Mouse (Mus musculus) cortical plate, adult 2 months (tissue): Measurements from ENCODE around the gene Txnrd1. TPM values are rescaled to one million over a fixed set of nuclear protein-coding genes. Genes with fewer than 3 reads are reported as not detected.

ENCODE experiments used
- H3K27ac ChIP-seq: fragments of 200-500 bp; 2 replicates; pipeline ENCODE4 v1.5.1; 2012; ENCODE audit warnings: low read length, control low read depth, inconsistent platforms; ENCODE audit not compliant: insufficient read depth
- H3K4me1 ChIP-seq: fragments of 200-500 bp; 2 replicates; pipeline ENCODE4 v1.6.1; 2011; ENCODE audit warnings: low read length; ENCODE audit not compliant: control insufficient read depth, insufficient read depth
- H3K4me3 ChIP-seq: fragments of 200-500 bp; 2 replicates; pipeline ENCODE4 v1.5.1; 2011; ENCODE audit warnings: mild to moderate bottlenecking, low read length, control low read depth; ENCODE audit not compliant: insufficient read depth
- CTCF ChIP-seq: fragments of 200-500 bp; IDR thresholded peaks from 2 replicates; pipeline ENCODE4 v1.5.1; 2011; ENCODE audit warnings: mild to moderate bottlenecking, control low read depth, low read length; ENCODE audit not compliant: insufficient read depth; ENCODE audit errors: extremely low read depth
- POLR2A ChIP-seq: fragments of 200-500 bp; IDR thresholded peaks from 2 replicates; pipeline ENCODE4 v1.6.1; 2011; ENCODE audit warnings: mild to moderate bottlenecking, low read length, control low read depth; ENCODE audit not compliant: insufficient read depth; ENCODE audit errors: extremely low read depth
- polyA plus RNA-seq: library from polyadenylated mRNA; depleted of rRNA; stranded (reverse); fragments of >200 nt; gene quantifications from 2 replicates; pipeline ENCODE4 v1.2.3, GENCODE M21; 2012

Gene Txnrd1
- polyA plus RNA-seq, 1 experiment: 38.3 TPM

- Histone ChIP-seq H3K27ac (peak overlapping the region; percentile 17; the same call in 1 of the 2 replicates), H3K4me1 (peaks cover 4% of the 10 kb centered on the region), H3K4me3 (peak overlapping the region; percentile 76)
- TF ChIP-seq CTCF (no peak), POLR2A (no peak)
Observed at GRCm38 (mm10) chr10:82860181-82860928, 26.6 kb downstream of the Txnrd1 start.

- Histone ChIP-seq H3K4me1 (peaks cover 4% of the 10 kb centered on the region), H3K4me3 (peak overlapping the region; percentile 76), H3K27ac (no peak overlapping the region)
- TF ChIP-seq CTCF: no peak
Observed at GRCm38 (mm10) chr10:82860929-82861315, 27.2 kb downstream of the Txnrd1 start.

GRCm38 (mm10) chr10:82863106-82863680 lies 29.4 kb downstream of the Txnrd1 start:
- no peak overlapping the region for H3K27ac ChIP-seq
- TF ChIP-seq POLR2A (no peak), CTCF (no peak)
- H3K4me3 ChIP-seq: no peak overlapping the region
- peaks cover 4% of the 10 kb centered on the region for H3K4me1 ChIP-seq

GRCm38 (mm10) chr10:82863827-82864226 lies 30.1 kb downstream of the Txnrd1 start:
- TF ChIP-seq POLR2A (no peak), CTCF (no peak)
- H3K4me3 ChIP-seq: no peak overlapping the region
- peaks cover 2% of the 10 kb centered on the region for H3K4me1 ChIP-seq

GRCm38 (mm10) chr10:82866356-82866755 lies 32.6 kb downstream of the Txnrd1 start, which contains the start of gene Eid3:
Gene Eid3 (plus strand): TSS chr10:82866626.
- no peak within 1 kb of the TSS for H3K27ac ChIP-seq
- peaks cover 2% of the 10 kb centered on the region for H3K4me1 ChIP-seq
- TF ChIP-seq POLR2A: no peak
- TF ChIP-seq CTCF: no peak
- H3K4me3 ChIP-seq: no peak within 1 kb of the TSS

More at GRCm38 (mm10) chr10:82863827-82864226, 30.1 kb downstream of the Txnrd1 start:
- H3K27ac ChIP-seq: no peak overlapping the region

- TF ChIP-seq CTCF (no peak), POLR2A (no peak)
- Histone ChIP-seq H3K27ac (no peak overlapping the region), H3K4me1 (peaks cover 2% of the 10 kb centered on the region), H3K4me3 (no peak overlapping the region)
Observed at GRCm38 (mm10) chr10:82866832-82867231, 33.1 kb downstream of the Txnrd1 start.

GRCm38 (mm10) chr10:82868418-82869086 lies 34.8 kb downstream of the Txnrd1 start:
- no peaks in the 10 kb centered on the region; the same call in 1 of the 2 replicates for H3K4me1 ChIP-seq
- H3K27ac ChIP-seq: no peak overlapping the region
- TF ChIP-seq CTCF (no peak), POLR2A (no peak)

GRCm38 (mm10) chr10:82875446-82875845 lies 41.7 kb downstream of the Txnrd1 start:
- H3K27ac ChIP-seq: no peak overlapping the region
- no peak overlapping the region for H3K4me3 ChIP-seq
- TF ChIP-seq CTCF: no peak
- no peak for TF ChIP-seq POLR2A
- H3K4me1 ChIP-seq: no peaks in the 10 kb centered on the region

More at GRCm38 (mm10) chr10:82868418-82869086, 34.8 kb downstream of the Txnrd1 start:
- no peak overlapping the region for H3K4me3 ChIP-seq

GRCm38 (mm10) chr10:82876076-82876796 lies 42.5 kb downstream of the Txnrd1 start:
- Histone ChIP-seq H3K4me3 (no peak overlapping the region), H3K27ac (no peak overlapping the region), H3K4me1 (no peaks in the 10 kb centered on the region)
- TF ChIP-seq POLR2A: no peak
- peak; percentile 20; the same call in 1 of the 2 replicates for TF ChIP-seq CTCF
